Mouse (Mus musculus): ENCODE data around the gene Samd14.

DNA sequence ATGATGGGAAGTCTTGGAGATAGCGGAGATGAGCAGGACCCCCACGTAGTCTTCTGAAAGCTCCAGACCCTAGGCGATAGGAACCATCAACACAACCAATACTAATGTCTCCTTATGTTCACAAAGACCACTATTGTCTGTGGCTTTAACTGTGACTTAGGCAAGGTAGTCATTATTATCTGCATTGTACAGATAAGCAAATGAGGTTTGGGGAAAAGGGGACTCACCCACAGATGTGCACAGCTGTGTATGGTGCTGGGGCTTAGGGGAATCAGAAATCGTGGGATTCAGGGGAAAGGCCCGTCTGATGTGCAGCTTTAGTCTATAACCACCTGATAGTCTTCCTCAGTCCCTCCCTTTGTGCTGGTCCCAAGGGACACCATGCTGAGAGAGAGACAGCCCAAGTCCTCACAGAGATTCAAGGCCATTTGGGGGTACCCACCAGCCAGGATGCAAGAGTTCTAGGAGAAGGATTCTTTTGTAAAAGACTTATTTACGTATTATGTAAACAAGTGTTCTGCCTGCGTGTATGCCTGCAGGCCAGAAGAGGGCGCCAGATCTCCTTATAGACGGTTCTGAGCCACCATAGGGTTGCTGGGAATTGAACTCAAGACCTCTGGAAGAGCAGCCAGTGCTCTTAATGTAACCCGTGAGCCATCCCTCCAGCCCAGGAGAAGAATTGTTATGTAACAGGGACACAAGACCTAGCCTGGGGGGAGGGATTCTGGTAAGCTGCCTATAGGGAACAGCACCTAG is 12.7 kb downstream of the Samd14 start:
- peak; percentile 57; the same call in 1 of the 2 replicates for TF ChIP-seq CTCF (IDR thresholded peaks at IDR 0.05; ENCODE audit: control insufficient read depth, insufficient read depth, insufficient replicate concordance, low read depth, low read length)
- TF ChIP-seq POLR2A (IDR thresholded peaks at IDR 0.05; ENCODE audit: control insufficient read depth, low read depth, low read length) = no peak
